ENCODE assay signal across 14 mouse cellular contexts in genomic region chr3:108435701-108436379, GRCm38 (mm10). TPM values are rescaled to one million over a fixed set of nuclear protein-coding genes. Genes with fewer than 3 reads are reported as not detected.
A peak's percentile ranks its signal among the peaks of the same experiment; 100 is the strongest.
DNase-seq lines count a peak whose midpoint lies in the region; ATAC-seq lines count a peak whose summit lies in the region.
"Had no signal": no experiment of that assay in that cellular context is flagged by ENCODE, and none has a peak within 500 bp of the region (broad histone marks: within the 10 kb centered on the region; RNA-seq: fewer than 3 reads in every experiment).

No protein-coding gene starts in this region.

- peaks cover 55% of the 10 kb centered on the region for H3K36me3 ChIP-seq in liver, embryonic 16.5 days (ENCODE audit: control insufficient read depth, insufficient read depth)
- H3K36me3 ChIP-seq in liver, embryonic 11.5 days (ENCODE audit: control insufficient read depth, insufficient read depth, low read length) = peaks cover 42% of the 10 kb centered on the region
- peaks cover 40% of the 10 kb centered on the region for H3K36me3 ChIP-seq in forebrain, embryonic 13.5 days (ENCODE audit: poor library complexity, severe bottlenecking)

- intact Hi-C loops in heart, postnatal 36 days (cut with DNase I) = no loop called here

- no peaks in the 10 kb centered on the region for H3K27me3 ChIP-seq in liver, embryonic 16.5 days (ENCODE audit: control insufficient read depth, insufficient read depth, low read depth, low read length)
- H3K27me3 ChIP-seq in liver, embryonic 11.5 days (replicated peaks; ENCODE audit: control insufficient read depth, insufficient read depth, low read length) = no peaks in the 10 kb centered on the region
- no peaks in the 10 kb centered on the region for H3K27me3 ChIP-seq in forebrain, embryonic 13.5 days
- H3K27me3 ChIP-seq: liver, embryonic 15.5 days; Patski had no signal

- no peak overlapping the region for H3K9ac ChIP-seq in liver, embryonic 16.5 days (ENCODE audit: low read depth, low read length)
- H3K9ac ChIP-seq in liver, embryonic 11.5 days (ENCODE audit: low read depth, low read length) = no peak overlapping the region
- 0 out of 2 replicates have a peak overlapping the region, but pooled peaks have one; percentile 34 for H3K9ac ChIP-seq in forebrain, embryonic 13.5 days
- H3K9ac ChIP-seq: liver, embryonic 15.5 days had no signal

- no peaks in the 10 kb centered on the region for H3K9me3 ChIP-seq in liver, embryonic 16.5 days (replicated peaks; ENCODE audit: control insufficient read depth, low read length)
- H3K9me3 ChIP-seq in liver, embryonic 11.5 days (ENCODE audit: control insufficient read depth, low read length) = no peaks in the 10 kb centered on the region
- no peaks in the 10 kb centered on the region for H3K9me3 ChIP-seq in forebrain, embryonic 13.5 days (replicated peaks)
- H3K9me3 ChIP-seq: liver, embryonic 15.5 days had no signal

- no peak overlapping the region for H3K27ac ChIP-seq in liver, embryonic 16.5 days (ENCODE audit: low read length)
- no peak overlapping the region for H3K27ac ChIP-seq in liver, embryonic 11.5 days (ENCODE audit: low read depth, low read length)
- H3K27ac ChIP-seq in forebrain, embryonic 13.5 days = peak overlapping the region; percentile 97; the same call in 1 of the 2 replicates
- H3K27ac ChIP-seq: liver, embryonic 15.5 days had no signal

- peak; percentile 94 for DNase-seq in heart, adult 11 months
- DNase-seq in heart, postnatal 36 days = no peak
- no peak for DNase-seq in liver, embryonic 11.5 days (ENCODE audit: low spot score)
- DNase-seq in lung, postnatal 10 days = peak; percentile 27
- no peak for DNase-seq in ovary, postnatal 36 days (ENCODE audit: low spot score)
- DNase-seq in cerebellum, adult 11 months = no peak
- DNase-seq: adrenal gland, postnatal 25 days; B cell, adult 2 months; cerebellum, adult 18-20 months had no signal

- no peak overlapping the region for H3K4me2 ChIP-seq in liver, embryonic 16.5 days (ENCODE audit: low read depth, low read length)
- H3K4me2 ChIP-seq in liver, embryonic 11.5 days = no peak overlapping the region
- H3K4me2 ChIP-seq in forebrain, embryonic 13.5 days = no peak overlapping the region
- H3K4me2 ChIP-seq: liver, embryonic 15.5 days had no signal

- 81% methylated on average over 17 of the region's 17 CpGs for WGBS in liver, embryonic 16.5 days (ENCODE audit: insufficient replicate concordance)
- 86% methylated on average over 17 of the region's 17 CpGs for WGBS in liver, embryonic 11.5 days
- 75% methylated on average over 17 of the region's 17 CpGs for WGBS in forebrain, embryonic 13.5 days

- ATAC-seq in liver, embryonic 16.5 days (ENCODE audit: low read depth) = peak; percentile 30; the same call in 1 of the 2 replicates
- ATAC-seq in liver, embryonic 11.5 days (replicated peaks; ENCODE audit: low FRiP score) = no peak
- ATAC-seq in forebrain, embryonic 13.5 days = no peak
- ATAC-seq: intestine, embryonic 16.5 days; Patski had no signal

- H3K4me1 ChIP-seq in liver, embryonic 16.5 days (ENCODE audit: control insufficient read depth, low read depth, low read length) = peaks cover under 1% of the 10 kb centered on the region; the same call in 1 of the 2 replicates
- no peaks in the 10 kb centered on the region for H3K4me1 ChIP-seq in liver, embryonic 11.5 days (replicated peaks; ENCODE audit: control insufficient read depth, insufficient read depth, low read length)
- H3K4me1 ChIP-seq in forebrain, embryonic 13.5 days = peaks cover 58% of the 10 kb centered on the region

- H3K4me3 ChIP-seq in liver, embryonic 16.5 days (ENCODE audit: low read depth, low read length) = no peak overlapping the region
- no peak overlapping the region for H3K4me3 ChIP-seq in liver, embryonic 11.5 days (ENCODE audit: low read depth, low read length)
- no peak overlapping the region for H3K4me3 ChIP-seq in forebrain, embryonic 13.5 days
- H3K4me3 ChIP-seq: liver, embryonic 15.5 days had no signal

RNA-seq across cellular contexts. Expression of gene Sars, which starts 9.2 kb away (rescaled TPM):
- 10 to 100 TPM; 82.6 to 83.9 TPM for total RNA-seq in heart, postnatal 36 days (2021)
- polyA plus RNA-seq in liver, embryonic 16.5 days (2015; fragmentation: Nextera tagmentation; extraction: Ambion mirVana) = 72.6 and 76.8 TPM in 2 replicates
- 194 and 199 TPM in 2 replicates for polyA plus RNA-seq in liver, embryonic 11.5 days (2014; fragmentation: Nextera tagmentation; extraction: Ambion mirVana)
- 196 and 205 TPM in 2 replicates for polyA plus RNA-seq in forebrain, embryonic 13.5 days (2015; fragmentation: Nextera tagmentation; extraction: Ambion mirVana)

RNA-seq across cellular contexts. Expression of gene Celsr2, which starts 20.5 kb away (rescaled TPM):
- total RNA-seq in heart, postnatal 36 days (2021) = 1 to 10 TPM; 6.6 to 7.4 TPM
- polyA plus RNA-seq in liver, embryonic 16.5 days (2015; fragmentation: Nextera tagmentation; extraction: Ambion mirVana) = 0.08 and 0.30 TPM in 2 replicates
- polyA plus RNA-seq in liver, embryonic 11.5 days (2014; fragmentation: Nextera tagmentation; extraction: Ambion mirVana) = 2.4 and 2.5 TPM in 2 replicates
- polyA plus RNA-seq in forebrain, embryonic 13.5 days (2015; fragmentation: Nextera tagmentation; extraction: Ambion mirVana) = 45.3 and 56.9 TPM in 2 replicates

RNA-seq across cellular contexts. Expression of gene Psrc1, which starts 52.2 kb away (rescaled TPM):
- total RNA-seq in heart, postnatal 36 days (2021) = under 1 TPM; 0.39 to 0.68 TPM
- 12.0 and 12.1 TPM in 2 replicates for polyA plus RNA-seq in liver, embryonic 16.5 days (2015; fragmentation: Nextera tagmentation; extraction: Ambion mirVana)
- polyA plus RNA-seq in liver, embryonic 11.5 days (2014; fragmentation: Nextera tagmentation; extraction: Ambion mirVana) = 33.2 and 34.0 TPM in 2 replicates
- 68.6 and 68.9 TPM in 2 replicates for polyA plus RNA-seq in forebrain, embryonic 13.5 days (2015; fragmentation: Nextera tagmentation; extraction: Ambion mirVana)

Comparison
In these comparisons a context has a peak if more than half of its experiments do, and no peak if none do; other contexts are left out.
1. DNase-seq: peak in heart, adult 11 months (single experiment) and lung, postnatal 10 days (single experiment); none in heart, postnatal 36 days (0 of 2), liver, embryonic 11.5 days (single experiment), ovary, postnatal 36 days (single experiment) and cerebellum, adult 11 months (single experiment).
2. RNA of gene Celsr2, which starts 20.5 kb away (polyA plus RNA-seq): 45.3 to 56.9 TPM in forebrain, embryonic 13.5 days; 2.4 to 2.5 TPM in liver, embryonic 11.5 days and 0.08 to 0.30 TPM in liver, embryonic 16.5 days; every median in the first group is over 10 times any median in the second.